Mouse (Mus musculus): ENCODE measurements around the gene 4933406M09Rik.

GRCm38 (mm10) chr1:134343567-134343966, 42.2 kb upstream of the 4933406M09Rik start:
- no peak for TF ChIP-seq CTCF (IDR thresholded peaks at IDR 0.05; ENCODE audit: low read depth)
- no peak for TF ChIP-seq EP300 (optimal IDR thresholded peaks at IDR 0.05)

Measured in stomach, postnatal 0 days (tissue).